Mouse (Mus musculus) layer of hippocampus, postnatal 14 days (tissue): ENCODE data around the gene P2ry12. TPM values are rescaled to one million over a fixed set of nuclear protein-coding genes. Genes with fewer than 3 reads are reported as not detected.

Source experiments
- DNase-seq, 2 experiments: peaks; one replicate each; pipeline ENCODE4 v3.0.0; 2021 to 2022; ENCODE audit warnings: low spot score in 2 of 2, mixed read lengths in 1 of 2
- total RNA-seq, 2 experiments: library from RNA; stranded (reverse); gene quantifications; 2 replicates each; pipeline ENCODE4 v1.2.3; 2021

The P2ry12 gene
- total RNA-seq, 2 experiments from 2014 or later = 68.6 to 72.3 TPM

DNA sequence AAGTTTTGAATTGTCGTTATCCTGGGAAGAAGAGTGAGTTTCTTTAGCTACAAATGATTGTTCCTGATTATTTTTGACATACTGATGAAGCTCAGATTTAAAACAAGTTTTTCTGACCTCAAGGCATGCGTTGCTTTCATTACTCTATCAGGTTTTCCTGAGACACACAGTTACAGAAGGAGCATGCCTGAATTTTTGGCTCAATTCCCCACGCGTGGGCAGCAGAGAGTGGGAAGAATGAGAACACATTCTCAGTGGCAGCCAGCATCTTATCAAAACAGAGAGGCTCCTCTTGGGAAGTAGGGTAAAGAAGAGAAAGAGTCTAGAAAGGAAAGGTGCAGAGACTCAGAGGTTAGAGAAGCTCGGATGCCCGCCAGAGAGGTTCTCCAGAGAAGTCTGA is 19.3 kb downstream of the P2ry12 start:
- DNase-seq = peak in 1 of 2 experiments; percentile 67

DNA sequence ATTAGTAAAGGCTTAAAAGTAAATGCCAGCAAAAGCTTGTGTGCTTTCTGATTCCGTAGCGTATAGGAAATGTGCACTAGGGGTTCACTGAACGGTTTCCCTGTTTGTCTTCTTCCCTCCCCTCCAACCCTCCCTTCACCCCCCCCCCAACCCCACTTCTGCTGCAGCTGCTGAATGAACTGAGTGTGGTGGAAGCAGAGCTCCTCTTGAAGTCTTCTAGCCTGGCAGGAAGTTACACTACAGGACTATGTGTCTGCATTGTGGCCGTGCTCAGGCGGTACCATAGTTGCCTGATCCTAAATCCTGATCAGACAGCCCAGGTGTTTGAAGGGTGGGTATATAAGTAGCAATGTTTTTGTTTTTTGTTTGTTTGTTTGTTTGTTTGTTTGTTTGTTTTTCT is 27.8 kb downstream of the P2ry12 start:
- no peak for DNase-seq

DNA sequence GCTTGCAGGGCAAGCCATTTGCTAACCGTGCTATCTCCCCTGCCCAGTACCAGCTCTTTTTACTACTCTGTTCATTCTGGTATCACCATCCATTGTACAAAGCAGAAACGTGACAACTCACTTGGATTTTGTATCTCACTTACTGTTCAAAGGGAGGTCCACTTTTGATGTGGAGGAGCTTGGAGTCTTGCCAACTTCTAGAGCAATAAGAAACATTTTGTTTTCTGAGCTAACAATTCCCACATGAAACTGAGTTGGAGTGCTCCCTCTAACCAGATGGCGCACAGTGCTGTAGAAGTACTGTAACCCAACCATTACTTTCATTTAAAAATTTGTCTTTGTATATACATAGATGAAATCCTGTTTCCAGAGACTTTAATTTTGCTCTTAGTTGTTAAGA is 31.8 kb downstream of the P2ry12 start:
- peak in 1 of 2 experiments; percentile 45 for DNase-seq

DNA sequence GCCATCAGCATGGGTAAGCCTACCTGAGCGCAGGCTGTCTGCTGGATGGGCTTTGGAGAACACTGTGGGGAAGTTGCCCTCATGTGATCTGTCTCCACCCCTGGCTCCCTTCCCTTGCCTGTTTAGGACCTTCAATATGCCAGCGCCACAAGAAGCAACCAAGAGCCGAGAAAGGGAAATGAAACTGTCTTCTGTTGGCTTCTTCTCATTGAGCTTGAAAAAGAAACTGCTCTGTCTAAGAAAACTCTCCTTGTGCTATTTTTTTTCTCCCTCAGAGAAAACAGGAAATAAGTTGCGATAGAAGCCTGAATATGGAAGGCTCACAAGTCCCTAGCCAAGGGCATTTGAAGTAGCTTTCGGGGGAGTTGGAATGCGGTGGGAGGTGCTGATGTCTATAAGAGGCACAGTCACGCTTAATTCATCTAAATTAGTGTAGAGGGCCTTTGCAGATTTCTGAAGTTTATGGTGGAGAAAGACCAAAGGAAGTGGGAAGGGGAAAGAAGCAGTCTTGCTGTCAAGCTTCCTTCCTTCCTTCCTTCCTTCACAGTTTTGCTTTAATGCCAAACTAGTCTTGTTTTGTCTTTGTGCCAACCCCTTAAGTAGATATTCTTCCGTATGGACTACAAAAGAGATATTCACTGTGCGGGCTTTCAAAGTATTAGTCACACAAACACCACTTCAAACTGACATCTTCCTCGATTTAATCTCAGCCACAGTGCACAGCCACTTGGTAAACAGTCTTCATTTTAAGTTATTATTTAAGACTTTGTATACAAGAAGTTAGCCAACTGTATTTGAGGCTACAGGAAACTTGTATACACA is 33.7 kb downstream of the P2ry12 start:
- peak in 1 of 2 experiments; percentile 40 for DNase-seq

DNA sequence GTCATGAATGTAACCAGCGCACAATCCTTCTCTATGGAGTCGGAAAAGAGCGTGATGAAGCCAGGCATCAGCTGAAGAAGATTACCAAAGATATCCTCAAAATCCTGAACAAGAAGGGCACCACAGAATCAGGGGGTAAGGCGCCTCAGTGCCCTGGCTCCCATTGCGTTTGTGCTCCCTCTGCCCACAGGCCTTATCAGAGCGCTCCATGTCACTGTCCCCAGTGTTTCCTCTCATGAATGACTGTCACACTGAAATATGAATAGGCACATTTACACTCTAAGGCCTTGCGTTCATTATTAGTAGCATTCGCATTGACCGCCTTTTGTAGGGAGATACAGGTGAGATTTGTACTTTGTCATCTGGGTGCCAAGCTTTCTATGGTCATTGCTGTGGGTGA is 35.0 kb downstream of the P2ry12 start:
- DNase-seq = no peak

DNA sequence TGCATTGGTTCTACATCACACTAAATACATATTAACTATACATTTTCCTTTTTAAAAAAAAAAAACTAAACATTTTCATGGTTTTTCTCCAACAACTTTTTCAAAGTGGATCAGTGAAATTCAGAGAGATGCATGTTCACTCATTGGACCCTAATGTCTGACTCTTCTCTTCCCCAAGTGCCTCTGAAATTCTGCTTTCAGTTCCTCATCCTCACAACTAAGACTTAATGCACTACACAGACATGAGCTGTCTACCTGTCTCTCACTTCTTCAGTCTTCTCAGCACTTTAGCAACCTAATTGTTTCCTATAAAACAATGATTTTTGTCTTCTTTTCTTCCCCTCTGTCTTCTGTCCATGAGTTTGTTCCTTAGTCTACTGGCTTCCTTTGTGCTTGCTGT is 37.3 kb downstream of the P2ry12 start:
- no peak for DNase-seq

DNA sequence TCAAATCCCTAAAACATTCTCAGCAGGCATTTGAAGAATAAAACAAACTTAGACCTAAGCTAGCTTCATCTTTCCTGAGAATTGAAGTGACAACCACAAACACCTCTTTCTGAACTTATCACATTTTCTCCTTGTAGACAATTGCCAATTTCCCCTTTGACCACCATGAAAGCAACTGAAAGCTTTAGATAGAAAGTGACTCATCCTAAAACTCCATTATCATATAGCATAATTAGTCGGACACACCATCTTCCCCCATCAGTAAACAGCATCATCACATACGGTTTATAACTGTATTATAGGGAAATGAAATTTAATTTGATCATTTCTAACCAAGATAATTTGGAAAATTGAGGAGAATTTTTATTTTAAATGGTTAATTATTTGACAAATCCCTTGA is 40.4 kb downstream of the P2ry12 start:
- no peak for DNase-seq

DNA sequence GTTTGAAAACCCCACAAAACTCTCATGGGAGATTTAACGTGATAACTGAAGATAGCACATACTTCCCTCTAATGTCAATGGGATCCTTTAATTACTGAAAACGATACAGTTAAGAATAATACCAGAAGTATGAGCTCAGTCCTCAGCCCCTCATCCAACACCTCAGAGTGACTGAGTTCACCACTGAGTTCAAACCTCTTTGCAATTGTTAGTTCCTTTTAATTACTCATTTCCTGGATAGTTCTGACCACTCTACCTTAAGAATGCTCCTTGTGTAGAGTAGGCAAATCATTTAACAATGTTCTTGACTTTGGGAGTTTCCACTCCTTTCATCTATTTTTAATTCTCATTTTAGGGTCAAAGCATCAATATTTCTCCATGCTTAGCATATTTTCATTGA is 43.3 kb downstream of the P2ry12 start:
- no peak for DNase-seq

DNA sequence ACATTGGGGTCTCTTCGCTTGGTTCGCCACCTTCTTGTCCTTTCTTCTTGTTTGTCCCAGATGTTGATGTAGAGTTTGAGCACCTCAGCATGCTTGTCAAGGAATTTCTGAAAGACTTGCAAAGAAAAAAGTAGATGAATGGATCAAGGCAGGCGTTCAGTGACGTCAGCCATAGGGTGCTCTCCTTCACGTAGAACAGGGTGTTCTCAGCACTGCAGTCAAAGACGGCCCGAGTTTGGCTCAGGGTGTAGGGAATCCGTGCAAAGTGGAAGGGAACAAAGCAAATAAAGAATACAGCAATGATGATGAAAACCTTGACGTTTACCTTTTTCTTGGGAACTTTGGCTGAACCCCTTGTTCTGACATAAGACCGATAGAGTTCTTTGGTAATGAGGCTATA is 45.5 kb downstream of the P2ry12 start:
- DNase-seq = no peak

DNA sequence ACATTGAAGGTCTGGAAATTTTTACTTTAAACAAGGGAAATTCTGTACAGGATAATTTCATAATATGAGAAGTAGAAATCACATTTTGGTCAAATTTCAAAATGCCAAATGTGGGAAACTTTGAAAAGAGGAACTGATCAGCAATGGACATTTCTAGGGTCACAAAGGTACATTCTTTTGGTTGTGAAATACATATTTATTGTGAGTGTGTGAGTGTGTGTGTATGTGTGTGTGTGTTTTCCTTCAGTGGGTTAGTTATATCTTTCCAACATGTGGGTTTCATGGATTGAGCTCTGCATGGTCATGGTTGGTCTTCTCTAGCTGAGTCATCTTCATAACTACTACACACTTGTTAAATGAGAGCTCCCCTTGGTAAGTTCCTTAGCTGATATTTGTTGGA is 50.3 kb downstream of the P2ry12 start:
- DNase-seq = no peak

DNA sequence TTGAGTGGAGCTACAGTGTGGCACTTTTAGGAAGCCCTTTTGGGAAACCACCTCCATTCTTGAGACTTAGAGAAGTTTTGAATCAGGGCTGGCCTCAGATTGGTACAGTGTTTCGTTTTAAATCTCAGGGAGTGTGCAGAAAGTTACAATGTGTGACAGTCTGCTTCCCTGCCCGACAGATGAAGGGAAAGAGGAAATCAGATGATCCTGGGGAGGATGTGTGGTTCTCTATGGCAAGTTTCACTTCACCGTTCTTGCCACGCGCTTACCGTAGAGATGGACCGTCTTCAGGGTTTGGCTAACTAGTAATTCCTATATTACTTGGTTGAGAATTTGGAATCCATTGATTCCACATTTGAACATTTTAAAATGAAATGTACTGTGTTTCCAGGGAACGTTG is 50.9 kb downstream of the P2ry12 start:
- DNase-seq = no peak

DNA sequence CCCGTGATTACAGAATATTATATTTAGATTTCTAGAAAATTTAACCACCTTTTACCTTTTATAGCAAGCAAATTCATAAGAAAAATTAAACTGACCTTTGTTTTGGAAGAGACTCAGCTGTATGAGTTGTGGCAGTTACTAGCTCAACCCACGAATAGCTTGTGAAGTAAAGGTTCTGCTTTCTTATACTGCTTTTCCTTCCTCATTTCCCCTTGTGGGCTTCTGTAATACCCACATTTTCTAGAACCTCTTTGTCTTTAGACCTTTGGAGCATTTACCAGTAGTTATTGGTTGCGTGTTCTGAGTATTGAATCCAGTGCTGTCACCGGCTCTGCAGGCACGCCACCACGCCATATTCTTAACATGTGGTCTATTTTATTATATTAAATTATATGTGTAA is 51.9 kb downstream of the P2ry12 start, which contains the start of gene P2ry13:
TSS of gene P2ry13 (minus strand) at position 156 of the 400 bp plus-strand sequence.
- DNase-seq = no peak

DNA sequence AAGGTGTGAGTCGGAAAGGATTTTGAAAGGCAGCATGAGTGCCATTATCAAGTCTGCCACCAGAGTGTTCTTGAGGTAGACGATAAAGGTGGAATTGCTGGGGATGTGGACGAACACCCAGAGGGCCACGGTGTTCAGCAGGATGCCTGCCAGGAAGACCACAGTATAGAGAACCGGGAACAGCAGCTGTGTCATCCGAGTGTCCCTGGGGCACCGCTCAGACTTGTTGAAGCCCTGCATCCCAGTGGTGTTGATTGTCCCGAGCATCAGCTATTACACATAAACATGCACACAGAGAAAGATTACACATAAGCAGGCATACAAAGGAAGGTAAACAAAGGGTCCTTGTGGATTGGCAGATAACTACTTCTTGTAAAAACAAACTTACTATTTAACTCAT is 52.6 kb downstream of the P2ry12 start:
- no peak for DNase-seq

DNA sequence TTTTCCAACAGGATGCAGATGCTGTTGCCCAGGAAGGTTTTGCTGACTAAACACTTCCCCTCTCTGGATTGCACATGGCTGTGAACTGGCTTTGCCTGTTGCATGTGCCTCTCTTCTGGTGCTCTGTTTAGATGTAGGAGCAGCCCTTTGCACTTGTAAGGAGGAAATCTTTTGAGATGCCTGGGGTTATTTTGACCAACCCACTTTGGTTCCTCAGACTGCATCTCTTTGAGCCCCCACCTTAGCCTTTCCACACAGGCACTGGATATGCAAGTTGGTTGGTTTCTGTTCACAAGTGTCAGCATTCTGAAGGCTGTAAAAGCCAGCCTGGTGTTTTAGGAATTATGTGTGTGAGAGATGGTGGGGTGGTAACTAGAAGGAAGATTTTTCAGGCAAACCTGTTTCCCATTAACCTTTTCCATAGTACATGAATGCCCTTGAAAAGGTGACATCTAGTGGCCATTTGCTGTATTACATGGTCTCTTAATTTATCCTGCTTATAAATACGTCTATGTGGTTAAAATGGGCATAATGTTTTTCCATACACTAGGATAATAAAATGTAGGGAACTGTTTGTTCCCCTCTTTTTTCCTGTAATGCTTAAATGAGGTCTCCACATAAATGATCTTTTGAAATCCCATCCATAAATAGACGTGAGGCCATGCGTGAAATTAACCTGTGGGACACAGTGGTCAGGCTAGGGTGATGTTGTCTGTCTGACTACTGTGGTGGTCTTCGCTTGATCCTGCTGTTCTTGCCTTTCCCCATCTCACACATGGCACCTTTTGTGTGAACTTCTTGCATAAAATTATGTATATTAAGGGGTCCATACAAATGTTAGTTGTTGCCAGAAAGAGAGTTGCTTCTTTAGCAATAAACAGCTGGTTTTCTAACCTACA is 53.8 kb downstream of the P2ry12 start:
- DNase-seq = peak; percentile 27 to 79

DNA sequence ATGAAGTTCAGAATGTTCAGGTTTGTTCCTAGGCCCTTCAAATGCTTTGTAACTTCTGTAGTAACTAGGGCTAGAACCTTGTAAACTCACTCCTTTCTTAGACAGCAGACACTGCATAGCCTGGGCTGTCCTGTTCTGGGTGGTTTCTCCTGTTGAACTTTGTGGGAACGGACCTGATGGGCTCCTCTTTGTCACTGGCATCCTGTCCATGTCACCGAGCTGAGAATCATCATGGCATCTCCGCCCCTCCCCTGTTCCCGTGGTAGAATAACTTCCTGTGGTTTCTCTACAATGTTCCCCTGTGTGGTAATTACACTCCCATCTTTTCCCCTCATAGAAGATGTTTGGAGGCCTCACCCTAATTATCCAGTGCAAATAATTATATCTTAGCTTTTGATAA is 56.7 kb downstream of the P2ry12 start:
- DNase-seq = no peak

DNA sequence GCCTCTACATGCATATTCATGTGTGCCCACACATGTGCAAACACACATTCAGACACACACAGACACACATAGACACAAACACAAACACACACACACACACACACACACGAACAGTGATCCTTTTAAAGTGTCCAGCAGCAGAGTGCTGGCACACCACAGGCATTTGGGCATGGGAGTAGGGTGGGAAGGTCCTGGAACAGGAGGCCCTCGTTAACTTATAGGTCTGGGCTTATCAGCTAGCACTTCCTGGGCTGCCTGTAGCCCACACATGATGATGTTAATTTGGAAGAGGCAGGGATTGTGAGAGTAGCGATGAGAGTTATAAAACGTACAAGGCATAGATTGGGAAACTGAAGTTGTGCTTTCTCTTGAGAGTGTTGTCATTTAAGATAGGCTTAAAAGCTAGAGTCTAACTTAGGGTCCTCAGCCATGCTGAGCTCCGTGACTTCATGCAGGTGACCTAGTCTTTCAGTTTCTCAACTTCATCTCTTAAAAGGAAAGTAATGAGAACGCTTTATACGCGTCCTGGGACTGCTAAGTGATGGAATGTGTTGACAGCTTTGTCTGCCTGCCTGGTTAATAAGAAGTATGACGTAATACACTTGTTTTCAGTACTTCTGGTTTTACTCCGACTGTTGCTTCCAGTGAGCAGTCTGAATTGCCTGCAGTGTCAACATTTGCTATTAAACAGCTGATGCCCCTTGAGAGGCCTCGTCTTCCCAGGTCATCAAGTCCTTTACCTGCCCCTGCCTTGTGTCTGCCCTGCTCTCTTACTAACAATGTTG is 57.8 kb downstream of the P2ry12 start:
- no peak for DNase-seq

DNA sequence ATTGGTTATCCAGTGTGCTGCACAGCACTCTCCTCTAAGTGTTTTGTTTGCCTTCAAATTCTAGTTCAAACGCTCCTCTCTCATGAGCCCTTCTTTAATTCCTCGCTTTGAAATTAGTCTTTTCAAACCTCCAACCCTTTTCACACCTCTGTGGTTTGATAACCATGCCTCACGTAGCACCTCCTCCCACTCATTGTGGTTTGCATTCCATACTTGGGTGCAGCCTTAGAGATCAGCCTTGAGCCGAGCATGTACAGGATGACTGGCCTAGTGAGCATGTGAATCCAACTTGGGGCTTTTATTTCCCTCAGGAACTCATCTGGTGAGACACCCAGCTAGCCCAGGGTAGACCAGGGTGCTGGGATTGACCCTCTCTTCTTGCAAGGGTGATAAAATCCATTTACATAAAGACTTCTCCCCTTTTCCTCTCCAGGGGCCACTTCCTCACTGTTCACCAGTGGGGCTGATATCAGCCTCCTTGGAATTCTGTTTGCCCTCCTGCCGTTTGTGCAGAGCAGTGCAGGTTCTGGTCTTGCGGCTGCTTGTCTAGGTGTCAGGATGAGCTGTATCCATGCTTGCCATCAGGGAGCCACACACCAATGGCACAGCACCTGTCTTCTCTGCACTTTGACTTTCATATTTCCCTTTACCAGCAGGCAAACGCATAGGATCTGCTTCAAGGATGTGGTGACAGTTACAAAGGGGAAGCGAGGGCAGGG is 58.7 kb downstream of the P2ry12 start:
- no peak for DNase-seq

DNA sequence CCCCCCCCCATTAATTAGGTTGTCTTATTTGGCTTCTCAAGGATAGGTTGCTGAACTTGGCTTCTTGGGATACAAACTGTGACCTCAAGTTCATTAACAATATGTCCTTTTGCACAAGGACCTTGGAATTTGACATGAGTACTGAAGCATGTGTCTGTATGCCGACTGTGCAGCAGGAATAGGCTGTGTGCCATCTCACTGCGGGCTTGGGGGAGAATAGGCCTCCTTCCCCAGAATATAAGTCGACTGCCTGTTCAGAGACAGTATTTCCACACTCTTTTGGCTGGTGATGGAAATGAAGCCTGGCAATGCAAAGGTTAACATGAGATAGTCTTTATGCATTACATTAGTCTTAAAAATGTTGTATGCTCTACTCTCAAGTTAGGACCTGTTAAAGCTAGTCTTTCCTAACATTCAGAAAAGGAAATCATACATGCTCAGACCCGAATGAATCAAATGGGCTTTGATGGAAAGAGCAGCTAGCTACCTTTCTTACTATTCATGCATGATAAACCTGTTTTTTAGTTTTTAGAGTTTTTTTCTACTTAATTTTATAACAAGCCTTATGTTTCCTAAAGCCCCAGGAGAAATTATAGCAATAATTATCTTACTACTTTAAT is 65.2 kb downstream of the P2ry12 start:
- no peak for DNase-seq

DNA sequence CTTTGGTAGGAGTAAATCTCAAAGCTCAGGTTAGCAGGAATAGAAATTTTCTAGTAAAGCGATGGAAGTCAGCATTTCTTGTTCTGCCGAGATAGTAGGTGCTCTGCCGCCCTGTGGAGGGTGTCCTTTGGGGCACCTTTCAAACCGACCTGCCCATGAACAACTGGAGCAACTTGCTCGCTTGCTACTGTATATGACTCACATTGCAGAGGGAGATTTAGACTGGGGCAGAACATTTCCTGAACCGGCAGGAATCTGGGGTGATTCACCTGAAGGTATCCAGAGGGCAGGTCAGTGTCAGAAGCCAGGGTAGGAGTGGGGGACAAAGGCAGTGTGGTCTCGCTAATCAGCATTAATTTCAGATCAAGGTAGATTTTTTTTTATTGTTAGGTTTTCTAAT is 67.7 kb downstream of the P2ry12 start, which contains the start of gene Gpr87:
TSS of gene Gpr87 (minus strand) at position 167 of the 400 bp plus-strand sequence.
- no peak for DNase-seq

DNA sequence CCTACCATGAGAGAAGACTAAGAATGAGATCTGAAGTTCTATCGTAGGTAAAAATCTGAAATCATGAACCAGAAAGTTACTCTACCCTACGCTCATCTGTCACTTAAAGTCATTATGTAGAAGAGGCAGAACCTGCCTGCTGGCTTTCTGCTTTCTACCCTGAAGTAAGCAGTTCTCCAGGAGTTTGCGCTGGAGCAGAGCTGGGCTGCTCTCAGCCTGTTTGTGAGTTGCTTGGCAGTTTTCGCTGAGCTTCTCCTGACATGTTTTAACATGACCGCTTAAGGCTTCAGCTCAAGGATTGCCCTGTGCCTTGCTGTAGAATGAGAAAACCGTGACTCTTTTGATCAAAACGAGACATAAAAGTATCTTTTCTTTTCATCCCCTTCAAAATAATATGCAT is 68.6 kb downstream of the P2ry12 start:
- no peak for DNase-seq
